Mouse (Mus musculus): ENCODE data around the gene Ulk4. TPM values are rescaled to one million over a fixed set of nuclear protein-coding genes. Genes with fewer than 3 reads are reported as not detected.
"Not testable (repeated sequence)": the region's sequence is repeated elsewhere in the genome, so short reads cannot be mapped to it uniquely, and the experiment has no call there.

Gene Ulk4
- polyA plus RNA-seq, 1 experiment from 2014 or later: 32.8 TPM

- no peak for ATAC-seq (ENCODE audit: insufficient read depth)
- 69% methylated on average over 8 of the region's 8 CpGs for WGBS (ENCODE audit: insufficient replicate concordance)
Observed at GRCm38 (mm10) chr9:121058538-121058937, 218.5 kb downstream of the Ulk4 start.

DNA sequence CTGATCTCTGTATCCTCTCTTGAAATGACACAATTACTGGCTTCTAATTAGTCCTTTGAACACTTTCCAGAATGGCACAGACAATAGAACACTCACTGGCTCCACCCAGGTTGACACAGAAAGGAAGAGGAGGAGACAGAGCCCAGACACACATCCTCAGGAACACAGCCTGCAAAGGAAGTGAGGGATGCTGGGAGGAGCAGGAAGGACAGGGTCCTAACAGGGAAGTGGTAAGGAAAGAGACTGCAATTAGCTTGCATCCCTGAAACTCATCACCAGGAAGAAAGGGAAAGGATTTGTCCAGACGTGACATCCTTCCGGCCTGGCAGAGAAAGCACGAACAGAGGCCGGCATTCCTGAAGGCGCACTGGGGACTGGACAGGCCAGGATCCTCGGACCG is 218.9 kb downstream of the Ulk4 start:
- 74% methylated on average over 7 of the region's 7 CpGs for WGBS (ENCODE audit: insufficient replicate concordance)
- Histone ChIP-seq H3K9me3 (replicated peaks) (no peaks in the 10 kb centered on the region), H3K4me2 (no peak overlapping the region), H3K36me3 (replicated peaks) (no peaks in the 10 kb centered on the region), H3K27ac (replicated peaks) (no peak overlapping the region), H3K9ac (no peak overlapping the region), H3K4me1 (replicated peaks) (no peaks in the 10 kb centered on the region), H3K4me3 (replicated peaks) (no peak overlapping the region), H3K27me3 (no peaks in the 10 kb centered on the region)
- ATAC-seq (ENCODE audit: insufficient read depth): no peak

More at GRCm38 (mm10) chr9:121058538-121058937, 218.5 kb downstream of the Ulk4 start:
- H3K4me2 ChIP-seq: no peak overlapping the region
- no peaks in the 10 kb centered on the region for H3K4me1 ChIP-seq (replicated peaks)
- no peak overlapping the region for H3K4me3 ChIP-seq (replicated peaks)
- no peaks in the 10 kb centered on the region for H3K9me3 ChIP-seq (replicated peaks)
- no peaks in the 10 kb centered on the region for H3K27me3 ChIP-seq
- H3K36me3 ChIP-seq (replicated peaks): no peaks in the 10 kb centered on the region
- no peak overlapping the region for H3K27ac ChIP-seq (replicated peaks)
- H3K9ac ChIP-seq: no peak overlapping the region

GRCm38 (mm10) chr9:121057401-121057800 is 219.6 kb downstream of the Ulk4 start:
- no peak for ATAC-seq (ENCODE audit: insufficient read depth)
- no peak overlapping the region for H3K4me3 ChIP-seq (replicated peaks)
- H3K4me1 ChIP-seq (replicated peaks): no peaks in the 10 kb centered on the region
- no peak overlapping the region for H3K9ac ChIP-seq
- 54% methylated on average over 9 of the region's 9 CpGs for WGBS (ENCODE audit: insufficient replicate concordance)
- no peak overlapping the region for H3K27ac ChIP-seq (replicated peaks)
- no peaks in the 10 kb centered on the region for H3K36me3 ChIP-seq (replicated peaks)
- H3K4me2 ChIP-seq: no peak overlapping the region
- no peaks in the 10 kb centered on the region for H3K27me3 ChIP-seq
- H3K9me3 ChIP-seq (replicated peaks): no peaks in the 10 kb centered on the region

DNA sequence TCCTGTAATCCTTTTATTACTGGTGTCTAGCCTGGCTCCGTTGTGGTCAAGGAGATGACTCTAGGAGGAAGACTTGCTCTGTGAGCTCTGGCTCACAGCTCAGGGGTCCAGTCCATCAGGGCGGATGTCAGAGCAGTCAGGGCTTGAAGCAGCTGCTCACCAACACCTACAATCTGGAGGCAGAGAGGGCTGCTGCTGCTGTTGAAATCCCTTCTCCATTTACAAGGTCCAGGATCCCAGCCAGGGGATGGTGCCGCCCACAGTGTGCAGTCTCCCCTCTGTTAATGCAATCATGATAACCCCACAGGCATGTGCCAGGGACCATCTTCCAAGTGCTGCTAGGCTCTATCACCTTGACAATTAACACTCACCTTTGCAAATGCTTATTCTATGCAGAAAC is 220.5 kb downstream of the Ulk4 start:
- H3K36me3 ChIP-seq (replicated peaks): no peaks in the 10 kb centered on the region
- H3K27me3 ChIP-seq: no peaks in the 10 kb centered on the region
- no peaks in the 10 kb centered on the region for H3K4me1 ChIP-seq (replicated peaks)
- H3K4me3 ChIP-seq (replicated peaks): no peak overlapping the region
- H3K27ac ChIP-seq (replicated peaks): no peak overlapping the region
- WGBS (ENCODE audit: insufficient replicate concordance): 57% methylated on average over 3 of the region's 3 CpGs
- no peak overlapping the region for H3K4me2 ChIP-seq
- no peaks in the 10 kb centered on the region for H3K9me3 ChIP-seq (replicated peaks)
- ATAC-seq (ENCODE audit: insufficient read depth): no peak
- no peak overlapping the region for H3K9ac ChIP-seq

DNA sequence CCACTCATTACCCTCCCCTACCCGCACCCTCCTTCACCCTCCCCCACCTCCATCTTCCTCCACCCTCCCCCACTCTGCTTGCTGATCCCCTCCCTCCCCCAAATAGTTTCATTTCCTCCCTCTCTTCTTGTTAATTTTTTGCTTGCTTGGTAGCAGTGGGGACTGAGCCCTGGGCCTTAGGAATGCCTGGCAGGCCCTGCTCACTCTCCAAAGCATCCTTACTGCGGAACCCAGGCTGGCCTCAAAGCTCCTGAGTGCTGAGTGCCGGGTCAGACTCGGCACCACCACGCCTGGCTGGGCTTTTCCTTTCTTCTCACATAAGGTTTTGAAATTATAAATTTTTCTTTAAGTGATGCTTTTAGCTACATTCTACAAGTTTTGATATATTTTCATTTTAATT is 221.0 kb downstream of the Ulk4 start:
- no peaks in the 10 kb centered on the region for H3K4me1 ChIP-seq (replicated peaks)
- no peaks in the 10 kb centered on the region for H3K9me3 ChIP-seq (replicated peaks)
- no peak overlapping the region for H3K9ac ChIP-seq
- WGBS (ENCODE audit: insufficient replicate concordance): 63% methylated on average over 5 of the region's 5 CpGs
- H3K4me3 ChIP-seq (replicated peaks): no peak overlapping the region
- ATAC-seq (ENCODE audit: insufficient read depth): no peak
- no peaks in the 10 kb centered on the region for H3K36me3 ChIP-seq (replicated peaks)
- H3K4me2 ChIP-seq: no peak overlapping the region
- H3K27ac ChIP-seq (replicated peaks): no peak overlapping the region
- H3K27me3 ChIP-seq: no peaks in the 10 kb centered on the region

GRCm38 (mm10) chr9:121045657-121046056 is 231.3 kb downstream of the Ulk4 start:
- ATAC-seq (ENCODE audit: insufficient read depth): not testable (repeated sequence)

DNA sequence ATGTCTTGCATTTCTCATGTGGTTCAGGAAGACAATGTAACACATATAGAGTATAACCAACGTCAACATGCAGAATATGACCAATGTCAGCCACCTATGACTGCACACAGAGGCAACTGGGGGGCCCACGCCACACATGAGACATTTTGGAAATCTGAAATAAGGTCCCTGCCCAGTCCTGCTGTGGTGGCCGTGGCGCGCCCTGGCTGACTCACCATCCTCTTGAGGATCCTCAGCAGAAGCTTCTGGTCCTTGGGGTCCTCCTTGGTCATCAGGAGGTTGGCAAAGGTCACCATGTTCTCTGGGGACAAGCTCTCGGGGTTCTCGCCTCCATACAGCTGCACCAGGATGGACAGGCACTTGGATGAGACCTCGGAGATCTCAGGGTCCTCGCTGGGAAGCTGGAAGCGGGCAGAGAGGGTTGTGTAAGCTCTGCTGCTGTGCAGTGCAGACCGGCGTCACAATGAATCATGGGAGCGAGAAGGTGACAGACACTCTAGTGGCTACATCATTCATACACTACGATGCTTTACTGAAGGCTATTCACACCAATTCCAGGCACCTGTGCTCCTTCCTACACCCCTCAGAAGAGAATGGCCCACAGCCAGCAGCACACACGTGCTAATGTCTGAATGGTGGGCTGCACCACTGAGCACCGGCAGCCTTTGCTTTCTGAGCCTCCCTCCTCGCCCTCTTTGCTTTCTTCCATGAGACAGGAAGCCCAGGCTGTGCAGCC is 232.4 kb downstream of the Ulk4 start:
- Histone ChIP-seq H3K4me3 (replicated peaks) (no peak overlapping the region), H3K4me2 (no peak overlapping the region), H3K9ac (no peak overlapping the region), H3K27ac (replicated peaks) (no peak overlapping the region), H3K36me3 (replicated peaks) (no peaks in the 10 kb centered on the region), H3K9me3 (replicated peaks) (no peaks in the 10 kb centered on the region), H3K4me1 (replicated peaks) (no peaks in the 10 kb centered on the region), H3K27me3 (no peaks in the 10 kb centered on the region)
- WGBS (ENCODE audit: insufficient replicate concordance): 67% methylated on average over 17 of the region's 17 CpGs
- ATAC-seq (ENCODE audit: insufficient read depth): no peak

More at GRCm38 (mm10) chr9:121045657-121046056, 231.3 kb downstream of the Ulk4 start:
- H3K4me3 ChIP-seq (replicated peaks); H3K27ac ChIP-seq (replicated peaks); H3K36me3 ChIP-seq (replicated peaks); H3K4me1 ChIP-seq (replicated peaks); H3K4me2 ChIP-seq; H3K9me3 ChIP-seq (replicated peaks); H3K27me3 ChIP-seq; H3K9ac ChIP-seq: not testable (repeated sequence)
- 32% methylated on average over 9 of the region's 9 CpGs for whole genome bisulfite sequencing (ENCODE audit: insufficient replicate concordance)

DNA sequence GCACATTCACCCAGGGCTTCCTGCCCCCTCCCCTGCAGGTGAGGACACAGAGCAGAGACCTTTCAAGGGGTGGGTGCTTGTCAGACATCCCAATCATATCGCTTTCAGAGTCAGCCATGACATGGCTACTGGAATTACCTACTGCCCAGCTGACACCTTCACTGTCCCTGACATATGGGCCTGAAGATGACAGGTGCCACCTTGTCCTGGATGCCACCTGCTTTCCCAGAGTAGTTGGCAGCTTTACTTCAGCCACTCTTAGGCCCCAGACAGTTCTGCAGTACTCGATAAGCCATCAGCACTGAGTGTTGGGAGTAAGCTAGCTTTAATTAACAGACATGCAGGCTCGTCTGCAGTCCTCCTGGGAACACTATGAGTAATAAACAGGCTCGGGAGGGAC is 234.0 kb downstream of the Ulk4 start:
- ATAC-seq (ENCODE audit: insufficient read depth): no peak
- H3K9ac ChIP-seq: no peak overlapping the region
- H3K9me3 ChIP-seq (replicated peaks): no peaks in the 10 kb centered on the region
- H3K4me1 ChIP-seq (replicated peaks): no peaks in the 10 kb centered on the region
- H3K4me2 ChIP-seq: no peak overlapping the region
- 63% methylated on average over 4 of the region's 4 CpGs for WGBS (ENCODE audit: insufficient replicate concordance)
- no peaks in the 10 kb centered on the region for H3K27me3 ChIP-seq
- no peak overlapping the region for H3K27ac ChIP-seq (replicated peaks)
- H3K4me3 ChIP-seq (replicated peaks): no peak overlapping the region
- H3K36me3 ChIP-seq (replicated peaks): no peaks in the 10 kb centered on the region

GRCm38 (mm10) chr9:121038396-121038795 is 238.6 kb downstream of the Ulk4 start:
- Histone ChIP-seq H3K4me3 (replicated peaks) (no peak overlapping the region), H3K4me2 (no peak overlapping the region), H3K36me3 (replicated peaks) (no peaks in the 10 kb centered on the region), H3K4me1 (replicated peaks) (no peaks in the 10 kb centered on the region), H3K27me3 (no peaks in the 10 kb centered on the region), H3K9ac (no peak overlapping the region), H3K9me3 (replicated peaks) (no peaks in the 10 kb centered on the region), H3K27ac (replicated peaks) (no peak overlapping the region)
- 65% methylated on average over 4 of the region's 4 CpGs for WGBS (ENCODE audit: insufficient replicate concordance)
- no peak for ATAC-seq (ENCODE audit: insufficient read depth)

- no peaks in the 10 kb centered on the region for H3K36me3 ChIP-seq (replicated peaks)
- H3K27me3 ChIP-seq: no peaks in the 10 kb centered on the region
- no peak overlapping the region for H3K4me3 ChIP-seq (replicated peaks)
- no peak overlapping the region for H3K9ac ChIP-seq
- WGBS (ENCODE audit: insufficient replicate concordance): 71% methylated on average over 5 of the region's 5 CpGs
- no peak overlapping the region for H3K27ac ChIP-seq (replicated peaks)
- no peak for ATAC-seq (ENCODE audit: insufficient read depth)
- no peak overlapping the region for H3K4me2 ChIP-seq
- no peaks in the 10 kb centered on the region for H3K9me3 ChIP-seq (replicated peaks)
- no peaks in the 10 kb centered on the region for H3K4me1 ChIP-seq (replicated peaks)
Observed at GRCm38 (mm10) chr9:121037975-121038374, 239.0 kb downstream of the Ulk4 start.

DNA sequence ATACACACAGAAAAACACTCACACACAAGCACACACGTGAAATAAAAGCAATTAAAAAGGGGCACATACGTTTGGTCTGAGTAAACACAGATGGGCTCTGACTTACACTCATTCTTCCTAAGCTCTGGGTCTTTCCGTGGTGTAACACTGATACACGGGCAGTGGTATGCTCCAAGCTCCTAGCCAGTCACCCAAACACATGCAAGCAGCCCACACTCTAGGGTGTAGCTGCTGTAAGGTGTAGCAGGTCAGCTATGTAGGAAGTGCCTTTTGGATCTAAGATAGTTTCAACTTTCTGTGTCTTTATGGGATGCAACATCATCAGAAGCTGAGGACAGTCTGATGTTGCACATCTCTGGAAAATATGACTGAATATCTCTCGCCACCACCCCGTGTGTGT is 241.7 kb downstream of the Ulk4 start:
- no peaks in the 10 kb centered on the region for H3K27me3 ChIP-seq
- 52% methylated on average over 6 of the region's 6 CpGs for WGBS (ENCODE audit: insufficient replicate concordance)
- no peak overlapping the region for H3K4me2 ChIP-seq
- no peaks in the 10 kb centered on the region for H3K9me3 ChIP-seq (replicated peaks)
- ATAC-seq (ENCODE audit: insufficient read depth): no peak
- H3K27ac ChIP-seq (replicated peaks): no peak overlapping the region
- H3K36me3 ChIP-seq (replicated peaks): no peaks in the 10 kb centered on the region
- no peak overlapping the region for H3K9ac ChIP-seq
- H3K4me1 ChIP-seq (replicated peaks): no peaks in the 10 kb centered on the region
- no peak overlapping the region for H3K4me3 ChIP-seq (replicated peaks)

- Histone ChIP-seq H3K4me2 (no peak overlapping the region), H3K27ac (replicated peaks) (no peak overlapping the region), H3K4me1 (replicated peaks) (no peaks in the 10 kb centered on the region), H3K9me3 (replicated peaks) (no peaks in the 10 kb centered on the region), H3K9ac (no peak overlapping the region), H3K27me3 (no peaks in the 10 kb centered on the region), H3K4me3 (replicated peaks) (no peak overlapping the region), H3K36me3 (replicated peaks) (no peaks in the 10 kb centered on the region)
- ATAC-seq (ENCODE audit: insufficient read depth): no peak
- WGBS (ENCODE audit: insufficient replicate concordance): 50% methylated on average over 4 of the region's 4 CpGs
Observed at GRCm38 (mm10) chr9:121033596-121033995, 243.4 kb downstream of the Ulk4 start.

All from liver, embryonic 15.5 days (tissue).